In genomic region chr2:122375391-122375991, GRCm38 (mm10) we compare ENCODE assay signal across 8 mouse cellular contexts. TPM values are rescaled to one million over a fixed set of nuclear protein-coding genes. Genes with fewer than 3 reads are reported as not detected.
DNase-seq lines count a peak whose midpoint lies in the region; ATAC-seq lines count a peak whose summit lies in the region.

No protein-coding gene starts in this region.

- H3K27me3 ChIP-seq in hindbrain, embryonic 16.5 days (replicated peaks; ENCODE audit: control insufficient read depth, insufficient read depth, low read length), result no peaks in the 10 kb centered on the region

- H3K27ac ChIP-seq in hindbrain, embryonic 16.5 days (ENCODE audit: low read depth, low read length), result peak overlapping the region; percentile 83
- peak overlapping the region; percentile 64 for H3K27ac ChIP-seq in macrophage

- peak overlapping the region; percentile 59 for H3K4me3 ChIP-seq in hindbrain, embryonic 16.5 days (ENCODE audit: low read length)
- H3K4me3 ChIP-seq in macrophage (ENCODE audit: inconsistent target), result peak overlapping the region; percentile 87

- H3K36me3 ChIP-seq in hindbrain, embryonic 16.5 days (ENCODE audit: control insufficient read depth, insufficient read depth, low read length), result no peaks in the 10 kb centered on the region
- no peaks in the 10 kb centered on the region for H3K36me3 ChIP-seq in macrophage (ENCODE audit: inconsistent target)

- no peaks in the 10 kb centered on the region for H3K9me3 ChIP-seq in hindbrain, embryonic 16.5 days (ENCODE audit: control insufficient read depth, low read length)

- under 1% methylated on average over 32 of the region's 32 CpGs for WGBS in hindbrain, embryonic 16.5 days
- under 1% methylated on average over 29 of the region's 32 CpGs for WGBS in macrophage (ENCODE audit: missing documents)

- peak; percentile 96 for DNase-seq in R1 (ENCODE audit: low read depth, low spot score)
- peak; percentile 97 for DNase-seq in cerebellum, postnatal 25 days
- DNase-seq in frontal cortex, postnatal 36 days (ENCODE audit: low spot score in 2 of 2), result peak; percentile 96 to 99
- DNase-seq in left cerebral cortex, adult 18-20 months (ENCODE audit: low spot score in 2 of 2), result peak; percentile 96 to 97
- peak; percentile 96 for DNase-seq in right cerebral cortex, adult 18-20 months
- peak; percentile 67 for DNase-seq in urinary bladder, postnatal 10 days (ENCODE audit: low spot score)

- H3K9ac ChIP-seq in hindbrain, embryonic 16.5 days (ENCODE audit: low read depth, low read length), result peak overlapping the region; percentile 70

- peaks cover 2% of the 10 kb centered on the region for H3K4me1 ChIP-seq in hindbrain, embryonic 16.5 days (ENCODE audit: control insufficient read depth, insufficient read depth, low read depth, low read length)

- ATAC-seq in hindbrain, embryonic 16.5 days, result peak; percentile 87

- H3K79me2 ChIP-seq in macrophage (ENCODE audit: inconsistent target), result no peaks in the 10 kb centered on the region

- H3K4me2 ChIP-seq in hindbrain, embryonic 16.5 days (ENCODE audit: low read length), result peak overlapping the region; percentile 95

RNA-seq across cellular contexts. Expression of gene Shf, which starts 6.5 kb away (rescaled TPM):
- 11.7 and 11.8 TPM in 2 replicates for polyA plus RNA-seq in hindbrain, embryonic 16.5 days (2015; fragmentation: Nextera tagmentation; extraction: Ambion mirVana)
- total RNA-seq in left cerebral cortex, adult 18-20 months (2021), result 10 to 100 TPM; 70.5 to 76.1 TPM
- total RNA-seq in macrophage (2018; cell fraction: chromatin; rRNA removed), result 1 to 10 TPM in 15 of 26 experiments, under 1 TPM in 4, not detected in 7; 0.49 to 5.3 (median 2.4) TPM
- total RNA-seq in macrophage (2018; cell fraction: cytosol; rRNA removed), result 1 to 10 TPM; 1.1 to 2.9 (median 1.4) TPM
- 1 to 10 TPM in 17 of 26 experiments, under 1 TPM in 8, not detected in 1; 0.42 to 8.5 (median 1.7) TPM for total RNA-seq in macrophage (2018; cell fraction: nucleus; rRNA removed)
- 0.98 to 1.2 TPM (median 1.1 TPM) in 3 replicates for polyA plus RNA-seq in macrophage (2018)

RNA-seq across cellular contexts. Expression of gene Slc28a2, which starts 50.8 kb away (rescaled TPM):
- 0.15 and 0.18 TPM in 2 replicates for polyA plus RNA-seq in hindbrain, embryonic 16.5 days (2015; fragmentation: Nextera tagmentation; extraction: Ambion mirVana)
- under 1 TPM; 0.26 to 0.30 TPM for total RNA-seq in left cerebral cortex, adult 18-20 months (2021)
- total RNA-seq in macrophage (2018; cell fraction: chromatin; rRNA removed), result 100 to 1,000 TPM in 13 of 26 experiments, 10 to 100 TPM in 13; 45.7 to 510 (median 159) TPM
- 10 to 100 TPM in 19 of 26 experiments, 1 to 10 TPM in 7; 7.6 to 71.9 (median 24.1) TPM for total RNA-seq in macrophage (2018; cell fraction: cytosol; rRNA removed)
- total RNA-seq in macrophage (2018; cell fraction: nucleus; rRNA removed), result 100 to 1,000 TPM in 13 of 26 experiments, 10 to 100 TPM in 13; 27.3 to 619 (median 102) TPM
- polyA plus RNA-seq in macrophage (2018), result 7.0 to 11.5 TPM (median 10.0 TPM) in 3 replicates

Comparison
In these comparisons a context has a peak if more than half of its experiments do, and no peak if none do; other contexts are left out.
1. Peak in every context shown above with its lines: DNase-seq, ATAC-seq, H3K4me3 ChIP-seq and H3K27ac ChIP-seq.